Mouse (Mus musculus): ENCODE measurements at regions not wholly inside any gene's neighbourhood (a gene's known extent, or its start where the extent isn't known, plus 50 kb on each side); places are given as distances from the start of the nearest gene placed in this dataset.

DNA sequence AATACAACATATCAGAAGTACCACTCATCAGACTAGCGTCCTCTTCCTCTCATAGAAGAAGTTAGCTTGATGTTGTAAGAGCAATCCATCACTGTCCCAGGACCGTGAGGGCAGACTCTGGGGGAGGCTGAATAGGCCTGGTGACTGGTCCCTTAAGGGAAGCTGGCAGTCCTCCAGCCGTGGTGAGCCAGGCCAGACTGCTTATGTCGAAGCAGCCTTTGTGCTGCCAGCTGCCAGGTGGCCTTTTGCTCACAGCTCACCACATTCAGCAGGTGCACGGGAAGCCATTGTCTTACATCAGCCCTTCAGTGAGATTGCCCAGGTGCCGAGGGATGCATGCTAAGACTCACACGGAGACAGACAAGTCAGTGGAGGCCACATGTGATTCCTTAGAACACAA is 302.8 kb downstream of the Eipr1 start:
- no peak for TF ChIP-seq POLR2A (IDR thresholded peaks at IDR 0.05; ENCODE audit: extremely low read depth, insufficient read depth, low read length)
- no peak for TF ChIP-seq CTCF (IDR thresholded peaks at IDR 0.05; ENCODE audit: low read depth, low read length)

All from liver, adult 2 months (tissue).